19 mouse cellular contexts compared by ENCODE assay signal in genomic region chr16:31363685-31364436, GRCm38 (mm10). TPM values are rescaled to one million over a fixed set of nuclear protein-coding genes. Genes with fewer than 3 reads are reported as not detected.
DNase-seq lines count a peak whose midpoint lies in the region; ATAC-seq and TF ChIP-seq lines count a peak whose summit lies in the region.
"Had no signal": no experiment of that assay in that cellular context is flagged by ENCODE, and none has a peak within 500 bp of the region (broad histone marks: within the 10 kb centered on the region; RNA-seq: fewer than 3 reads in every experiment).

No protein-coding gene starts in this region.

- TF ChIP-seq EP300 in liver, embryonic 14.5 days (IDR thresholded peaks at IDR 0.05; ENCODE audit: low read depth), result 0 out of 2 replicates have a peak, but pooled peaks have one; percentile 16

- no peaks in the 10 kb centered on the region for H3K27me3 ChIP-seq in heart, embryonic 10.5 days (ENCODE audit: insufficient read depth, poor library complexity, severe bottlenecking)
- no peaks in the 10 kb centered on the region for H3K27me3 ChIP-seq in heart, embryonic 11.5 days (ENCODE audit: control insufficient read depth, insufficient read depth, low read length)
- no peaks in the 10 kb centered on the region for H3K27me3 ChIP-seq in liver, embryonic 14.5 days (ENCODE audit: control insufficient read depth, insufficient read depth, low read length)
- H3K27me3 ChIP-seq in forebrain, postnatal 0 days (ENCODE audit: insufficient read depth, low read length), result no peaks in the 10 kb centered on the region; the same call in 1 of the 2 replicates
- H3K27me3 ChIP-seq: CH12.LX; embryonic facial prominence, embryonic 12.5 days; heart, embryonic 15.5 days had no signal

- H3K4me3 ChIP-seq in heart, embryonic 10.5 days, result no peak overlapping the region
- H3K4me3 ChIP-seq in heart, embryonic 11.5 days (ENCODE audit: low read depth, low read length), result no peak overlapping the region
- H3K4me3 ChIP-seq in liver, embryonic 14.5 days (ENCODE audit: insufficient read depth in 1 of 2, low read depth in 2 of 2, low read length in 2 of 2), result no peak overlapping the region
- H3K4me3 ChIP-seq in forebrain, postnatal 0 days (ENCODE audit: low read depth, low read length), result no peak overlapping the region
- H3K4me3 ChIP-seq: embryonic facial prominence, embryonic 12.5 days; heart, embryonic 15.5 days; hindbrain, embryonic 13.5 days had no signal

- no peaks in the 10 kb centered on the region for H3K36me3 ChIP-seq in heart, embryonic 10.5 days
- H3K36me3 ChIP-seq in heart, embryonic 11.5 days (ENCODE audit: control insufficient read depth, insufficient read depth, low read length), result no peaks in the 10 kb centered on the region
- no peaks in the 10 kb centered on the region for H3K36me3 ChIP-seq in liver, embryonic 14.5 days (replicated peaks; ENCODE audit: control insufficient read depth, insufficient read depth, low read depth)
- H3K36me3 ChIP-seq in forebrain, postnatal 0 days (ENCODE audit: insufficient read depth), result no peaks in the 10 kb centered on the region
- H3K36me3 ChIP-seq: embryonic facial prominence, embryonic 12.5 days; heart, embryonic 15.5 days; hindbrain, embryonic 13.5 days had no signal

- TF ChIP-seq CTCF in liver, embryonic 14.5 days (IDR thresholded peaks at IDR 0.05; ENCODE audit: low read depth), result no peak
- TF ChIP-seq CTCF in forebrain, postnatal 0 days (IDR thresholded peaks at IDR 0.05; ENCODE audit: low read depth), result no peak

- DNase-seq in heart, embryonic 10.5 days (ENCODE audit: low spot score), result peak; percentile 74
- DNase-seq in testis, postnatal 10 days (ENCODE audit: low spot score), result peak; percentile 24
- no peak for DNase-seq in testis, postnatal 14 days (ENCODE audit: low spot score)
- DNase-seq in liver, embryonic 14.5 days (ENCODE audit: low read depth in 3 of 3, low spot score in 3 of 3), result peak in 2 of 3 experiments; percentile 30 to 42
- DNase-seq in spleen, postnatal 4 days (ENCODE audit: low spot score in 2 of 2), result no peak
- DNase-seq in forebrain, postnatal 0 days, result no peak
- no peak for DNase-seq in adrenal gland, postnatal 10 days
- DNase-seq: adrenal gland, postnatal 36 days; cerebellum, postnatal 14 days; gastrocnemius, postnatal 36 days; left cerebral cortex, postnatal 4 days had no signal

- H3K9me3 ChIP-seq in heart, embryonic 10.5 days, result no peaks in the 10 kb centered on the region
- H3K9me3 ChIP-seq in heart, embryonic 11.5 days (replicated peaks; ENCODE audit: control insufficient read depth, low read length), result no peaks in the 10 kb centered on the region
- no peaks in the 10 kb centered on the region for H3K9me3 ChIP-seq in liver, embryonic 14.5 days (ENCODE audit: control insufficient read depth, low read length)
- no peaks in the 10 kb centered on the region for H3K9me3 ChIP-seq in forebrain, postnatal 0 days (ENCODE audit: low read length)
- H3K9me3 ChIP-seq: embryonic facial prominence, embryonic 12.5 days; heart, embryonic 15.5 days; hindbrain, embryonic 13.5 days had no signal

- no peak overlapping the region for H3K9ac ChIP-seq in heart, embryonic 11.5 days (ENCODE audit: low read depth, low read length)
- no peak overlapping the region for H3K9ac ChIP-seq in liver, embryonic 14.5 days (replicated peaks)
- H3K9ac ChIP-seq in forebrain, postnatal 0 days, result no peak overlapping the region
- H3K9ac ChIP-seq: embryonic facial prominence, embryonic 12.5 days; heart, embryonic 15.5 days; hindbrain, embryonic 13.5 days had no signal

- ATAC-seq in heart, embryonic 11.5 days (replicated peaks; ENCODE audit: insufficient number of reproducible peaks, low FRiP score, low TSS enrichment), result no peak
- no peak for ATAC-seq in liver, embryonic 14.5 days (ENCODE audit: insufficient read depth)
- no peak for ATAC-seq in forebrain, postnatal 0 days
- ATAC-seq: activated CD4-positive, CD25-positive, alpha-beta regulatory T cell, adult 4 months; midbrain, embryonic 16.5 days had no signal

- H3K4me2 ChIP-seq in heart, embryonic 11.5 days, result no peak overlapping the region
- H3K4me2 ChIP-seq in liver, embryonic 14.5 days (ENCODE audit: low read depth), result peak overlapping the region; percentile 18; the same call in 1 of the 2 replicates
- no peak overlapping the region for H3K4me2 ChIP-seq in forebrain, postnatal 0 days (ENCODE audit: low read depth)
- H3K4me2 ChIP-seq: embryonic facial prominence, embryonic 12.5 days; heart, embryonic 15.5 days; hindbrain, embryonic 13.5 days had no signal

- peaks cover 13% of the 10 kb centered on the region for H3K4me1 ChIP-seq in heart, embryonic 10.5 days
- H3K4me1 ChIP-seq in heart, embryonic 11.5 days (ENCODE audit: control insufficient read depth, insufficient read depth, low read length), result peaks cover 7% of the 10 kb centered on the region
- peaks cover 7 to 23% of the 10 kb centered on the region in 2 experiments; a peak in 3 of 4 replicates for H3K4me1 ChIP-seq in liver, embryonic 14.5 days (replicated peaks; ENCODE audit: control insufficient read depth in 2 of 2, insufficient read depth in 2 of 2, low read length in 1 of 2)
- H3K4me1 ChIP-seq in forebrain, postnatal 0 days (ENCODE audit: insufficient read depth), result no peaks in the 10 kb centered on the region
- H3K4me1 ChIP-seq: embryonic facial prominence, embryonic 12.5 days had no signal

- 64% methylated on average over 11 of the region's 11 CpGs for WGBS in heart, embryonic 10.5 days
- 59% methylated on average over 11 of the region's 11 CpGs for WGBS in heart, embryonic 11.5 days (ENCODE audit: insufficient replicate concordance)
- WGBS in liver, embryonic 14.5 days (ENCODE audit: insufficient replicate concordance), result 45% methylated on average over 11 of the region's 11 CpGs
- WGBS in forebrain, postnatal 0 days, result 80% methylated on average over 11 of the region's 11 CpGs

- no peak overlapping the region for H3K27ac ChIP-seq in heart, embryonic 10.5 days
- H3K27ac ChIP-seq in heart, embryonic 11.5 days (ENCODE audit: low read depth, low read length), result no peak overlapping the region
- H3K27ac ChIP-seq in liver, embryonic 14.5 days, result no peak overlapping the region
- no peak overlapping the region for H3K27ac ChIP-seq in forebrain, postnatal 0 days (ENCODE audit: low read depth, low read length)
- H3K27ac ChIP-seq: embryonic facial prominence, embryonic 12.5 days; heart, embryonic 15.5 days; hindbrain, embryonic 13.5 days had no signal

RNA-seq across cellular contexts. Expression of gene Apod, which starts 49.3 kb away (rescaled TPM):
- polyA plus RNA-seq in heart, embryonic 10.5 days (2016; fragmentation: Nextera tagmentation; extraction: Ambion mirVana), result not detected in 2 replicates
- polyA plus RNA-seq in heart, embryonic 11.5 days (2014; fragmentation: Nextera tagmentation; extraction: Ambion mirVana), result not detected in 2 replicates
- polyA plus RNA-seq in liver, embryonic 14.5 days (2012; rRNA removed), result 0.11 TPM in 1 of 2 replicates, not detected in the other
- not detected in 2 replicates for polyA plus RNA-seq in liver, embryonic 14.5 days (2014; fragmentation: Nextera tagmentation; extraction: Ambion mirVana)
- 81.9 and 84.2 TPM in 2 replicates for total RNA-seq in forebrain, postnatal 0 days (2014; rRNA removed)
- polyA plus RNA-seq in forebrain, postnatal 0 days (2015; fragmentation: Nextera tagmentation; extraction: Ambion mirVana), result 179 and 215 TPM in 2 replicates
- 1 to 10 TPM; 2.6 to 4.0 TPM for total RNA-seq in adrenal gland, postnatal 10 days (2021)
- polyA plus RNA-seq: activated CD4-positive, CD25-positive, alpha-beta regulatory T cell, adult 4 months; liver, embryonic 16.5 days had no signal

RNA-seq across cellular contexts. Expression of gene Bdh1, which starts 58.2 kb away (rescaled TPM):
- 10.7 and 13.8 TPM in 2 replicates for polyA plus RNA-seq in heart, embryonic 10.5 days (2016; fragmentation: Nextera tagmentation; extraction: Ambion mirVana)
- 15.5 and 19.3 TPM in 2 replicates for polyA plus RNA-seq in heart, embryonic 11.5 days (2014; fragmentation: Nextera tagmentation; extraction: Ambion mirVana)
- 74.4 and 91.3 TPM in 2 replicates for polyA plus RNA-seq in liver, embryonic 14.5 days (2012; rRNA removed)
- 48.9 and 52.5 TPM in 2 replicates for polyA plus RNA-seq in liver, embryonic 14.5 days (2014; fragmentation: Nextera tagmentation; extraction: Ambion mirVana)
- total RNA-seq in forebrain, postnatal 0 days (2014; rRNA removed), result 96.1 and 111 TPM in 2 replicates
- 137 and 160 TPM in 2 replicates for polyA plus RNA-seq in forebrain, postnatal 0 days (2015; fragmentation: Nextera tagmentation; extraction: Ambion mirVana)
- total RNA-seq in adrenal gland, postnatal 10 days (2021), result 100 to 1,000 TPM in 1 of 2 experiments, 10 to 100 TPM in 1; 68.1 to 165 TPM

Comparison
In these comparisons a context has a peak if more than half of its experiments do, and no peak if none do; other contexts are left out.
1. DNase-seq: peak in heart, embryonic 10.5 days (single experiment), testis, postnatal 10 days (single experiment) and liver, embryonic 14.5 days (2 of 3); none in testis, postnatal 14 days (single experiment), spleen, postnatal 4 days (0 of 2), forebrain, postnatal 0 days (single experiment) and adrenal gland, postnatal 10 days (single experiment).
2. RNA of gene Apod, which starts 49.3 kb away (polyA plus RNA-seq): 179 to 215 TPM in forebrain, postnatal 0 days; 0.11 TPM in liver, embryonic 14.5 days, not detected in heart, embryonic 11.5 days and not detected in heart, embryonic 10.5 days; every median in the first group is over 100 times any median in the second.